Mouse (Mus musculus) bone marrow, adult 2 months (tissue): ENCODE results near the gene Fbxw21.

ENCODE experiments used
- CTCF ChIP-seq: fragments of 200-500 bp; IDR thresholded peaks from 2 replicates; pipeline ENCODE4 v1.5.1; 2011; ENCODE audit warnings: low read length, control low read depth; ENCODE audit not compliant: control insufficient read depth, insufficient read depth
- POLR2A ChIP-seq: fragments of 200-500 bp; IDR thresholded peaks from 2 replicates; pipeline ENCODE4 v1.6.1; 2011; ENCODE audit warnings: low read depth, mild to moderate bottlenecking, control low read depth, low read length, borderline replicate concordance; ENCODE audit not compliant: control insufficient read depth

- no peak for TF ChIP-seq CTCF
- no peak for TF ChIP-seq POLR2A
Observed at GRCm38 (mm10) chr9:109113331-109113730, 48.5 kb downstream of the Fbxw21 start.
